Mouse (Mus musculus): ENCODE results near the gene Odf3b.

Gene Odf3b

DNA sequence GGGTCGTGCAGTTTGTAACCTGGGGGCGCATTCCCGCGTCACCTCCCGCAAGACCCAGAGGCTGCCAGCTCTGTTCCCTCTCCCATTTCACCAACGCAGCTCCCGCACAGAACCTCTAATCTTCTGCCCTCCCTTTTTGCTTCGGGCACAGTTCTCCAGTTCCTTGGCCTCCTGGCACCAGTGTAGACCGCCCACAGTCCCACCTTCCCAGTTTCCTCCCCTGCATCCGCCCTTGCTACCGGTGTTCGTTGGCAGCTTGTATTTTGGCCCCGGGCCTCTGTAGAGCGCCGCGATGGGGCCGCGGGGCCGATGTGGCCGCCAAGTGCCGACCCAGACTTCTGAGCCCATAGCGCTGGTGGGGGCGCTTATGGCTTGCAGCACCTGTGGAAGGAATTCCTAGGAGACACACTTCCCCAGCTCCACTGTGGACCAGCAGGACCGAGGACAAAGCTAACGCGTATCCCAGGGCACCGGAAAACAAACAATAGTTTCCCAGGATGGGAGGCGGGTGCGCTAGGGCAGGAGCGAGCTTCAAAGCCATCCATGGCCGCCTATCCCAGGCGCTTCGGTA lies at the start of gene Odf3b:
TSS of gene Odf3b (minus strand) at position 452 of the 571 bp plus-strand sequence.
- DNase-seq (ENCODE audit: low spot score): peak; percentile 42

GRCm38 (mm10) chr15:89428136-89428790 lies 49.2 kb upstream of the Odf3b start:
- DNase-seq (ENCODE audit: low spot score): no peak

- no peak for DNase-seq (ENCODE audit: low spot score)
Measured at GRCm38 (mm10) chr15:89426716-89427115, 47.6 kb upstream of the Odf3b start.

DNA sequence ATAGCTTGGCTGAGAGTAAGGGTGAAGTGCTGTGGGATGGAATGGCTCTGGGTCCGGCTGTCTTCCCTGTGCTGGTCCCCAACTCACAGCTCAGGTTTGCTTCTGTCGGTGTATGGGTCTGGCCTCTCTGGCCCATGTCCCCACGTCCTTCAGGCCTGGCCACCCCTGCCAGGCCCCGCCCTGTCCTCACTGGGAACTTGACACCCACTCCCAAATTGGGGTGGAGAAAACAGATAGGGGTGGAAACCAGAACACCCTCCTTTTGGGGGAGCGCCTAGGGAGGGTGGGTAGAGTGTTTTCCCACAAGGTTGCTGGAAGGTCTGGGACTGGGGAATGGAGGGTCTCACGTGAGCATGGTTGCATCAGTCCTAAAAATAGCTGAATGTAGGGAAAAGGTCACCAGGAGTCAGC lies 46.6 kb upstream of the Odf3b start, which contains the start of gene Cpt1b:
TSS of gene Cpt1b (minus strand) at position 153 of the 411 bp plus-strand sequence.
- DNase-seq (ENCODE audit: low spot score): no peak

GRCm38 (mm10) chr15:89424621-89425020 lies 45.5 kb upstream of the Odf3b start:
- no peak for DNase-seq (ENCODE audit: low spot score)

- no peak for DNase-seq (ENCODE audit: low spot score)
Measured at GRCm38 (mm10) chr15:89421938-89422337, 42.9 kb upstream of the Odf3b start.

DNA sequence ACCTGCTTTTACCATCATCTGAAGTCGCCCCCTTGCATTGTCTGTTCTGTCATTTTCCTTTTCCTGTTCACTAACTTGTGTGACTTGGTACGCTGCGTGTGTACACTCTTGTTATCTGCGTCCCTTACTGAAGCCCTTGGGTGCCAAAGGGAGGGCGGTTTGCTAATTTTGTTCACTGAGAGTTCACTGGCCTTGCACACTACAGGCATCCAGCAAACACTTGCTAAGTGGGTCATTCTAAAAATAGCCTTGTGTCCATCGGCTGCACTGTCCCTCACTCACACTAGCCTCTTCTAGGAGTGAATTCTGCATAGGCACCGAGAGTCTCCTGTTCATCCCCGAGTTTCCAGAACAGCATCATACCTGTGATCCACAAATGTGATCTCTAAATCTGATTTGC lies 36.2 kb upstream of the Odf3b start:
- no peak for DNase-seq (ENCODE audit: low spot score)

GRCm38 (mm10) chr15:89410118-89410517 lies 31.0 kb upstream of the Odf3b start, which contains the start of gene Syce3:
Syce3 (minus strand) TSS chr15:89410503.
- no peak for DNase-seq (ENCODE audit: low spot score)

DNA sequence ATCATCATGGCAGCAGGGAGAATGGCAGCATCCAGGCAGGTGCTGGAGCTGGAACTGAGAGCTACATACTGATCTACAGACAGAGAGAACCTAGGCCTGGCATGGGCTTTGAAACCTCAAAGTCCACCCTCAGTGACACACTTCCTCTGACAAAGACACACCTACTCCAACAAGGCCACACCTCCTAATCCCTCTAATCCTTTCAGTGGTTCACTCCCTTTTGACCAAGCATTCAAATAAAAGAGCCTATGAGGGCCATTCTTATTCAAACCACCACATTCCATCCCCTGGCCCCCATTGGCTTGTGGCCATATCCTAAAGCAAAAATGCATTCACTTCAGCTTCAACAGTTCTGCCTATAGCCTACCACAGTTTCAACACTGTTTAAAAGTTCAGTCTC lies 27.6 kb upstream of the Odf3b start:
- no peak for DNase-seq (ENCODE audit: low spot score)

- DNase-seq (ENCODE audit: low spot score): no peak
Measured at GRCm38 (mm10) chr15:89404831-89405623, 25.9 kb upstream of the Odf3b start.

DNA sequence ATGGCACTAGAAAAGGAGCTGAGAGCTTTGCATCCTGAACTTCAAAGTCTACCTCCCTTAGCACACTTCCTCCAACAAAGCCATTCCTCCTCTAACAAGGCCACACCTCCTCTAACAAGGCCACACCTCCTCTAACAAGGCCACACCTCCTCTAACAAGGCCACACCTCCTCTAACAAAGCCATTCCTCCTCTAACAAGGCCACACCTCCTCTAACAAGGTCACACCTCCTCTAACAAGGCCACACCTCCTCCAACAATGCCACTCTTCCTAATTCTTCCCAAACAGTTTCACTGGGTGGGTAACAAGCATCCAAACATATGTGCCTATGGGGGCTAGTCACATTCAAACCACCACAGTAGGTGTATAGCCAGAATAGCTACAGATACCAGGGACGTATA lies 23.4 kb upstream of the Odf3b start:
- no peak for DNase-seq (ENCODE audit: low spot score)

GRCm38 (mm10) chr15:89399716-89400115 lies 20.6 kb upstream of the Odf3b start:
- DNase-seq (ENCODE audit: low spot score): no peak

DNA sequence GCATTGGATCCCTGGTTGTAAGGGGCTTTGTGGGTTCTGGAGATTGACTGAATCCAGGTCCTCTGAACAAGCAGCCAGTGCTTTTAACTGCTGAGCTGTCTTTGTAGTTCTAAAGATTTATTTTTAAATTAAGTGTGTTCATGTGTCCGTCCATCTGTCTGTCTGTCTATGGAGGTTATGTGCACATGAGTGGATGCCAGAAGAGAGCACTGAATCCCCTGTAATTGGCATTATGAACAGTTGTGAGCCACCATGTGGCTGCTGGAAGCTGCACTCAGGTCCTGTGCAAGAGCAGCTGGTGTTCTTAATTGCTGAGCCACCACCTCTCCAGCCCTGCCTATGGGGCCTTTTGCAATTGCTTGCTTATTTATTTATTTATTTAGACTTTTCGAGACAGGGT lies 19.1 kb upstream of the Odf3b start:
- DNase-seq (ENCODE audit: low spot score): no peak

DNA sequence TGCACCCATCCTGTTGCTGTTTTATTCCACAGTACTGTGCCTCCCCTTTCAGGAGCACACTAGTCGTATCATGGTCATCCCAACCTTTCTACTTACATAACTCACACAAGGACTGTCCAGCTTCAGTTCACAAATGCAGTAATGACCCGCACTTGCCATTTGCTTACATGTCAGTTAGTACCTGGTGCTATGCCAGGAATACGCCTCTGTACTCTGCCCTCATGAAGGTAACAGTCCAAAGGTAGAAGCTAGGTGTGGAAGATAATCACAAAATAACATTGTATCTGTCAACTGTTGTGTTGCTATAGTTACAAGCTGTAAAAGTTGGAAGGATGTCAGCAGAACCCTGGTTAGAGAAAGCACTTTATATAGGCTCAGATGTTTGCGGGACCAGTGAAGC lies 17.8 kb upstream of the Odf3b start:
- no peak for DNase-seq (ENCODE audit: low spot score)

DNA sequence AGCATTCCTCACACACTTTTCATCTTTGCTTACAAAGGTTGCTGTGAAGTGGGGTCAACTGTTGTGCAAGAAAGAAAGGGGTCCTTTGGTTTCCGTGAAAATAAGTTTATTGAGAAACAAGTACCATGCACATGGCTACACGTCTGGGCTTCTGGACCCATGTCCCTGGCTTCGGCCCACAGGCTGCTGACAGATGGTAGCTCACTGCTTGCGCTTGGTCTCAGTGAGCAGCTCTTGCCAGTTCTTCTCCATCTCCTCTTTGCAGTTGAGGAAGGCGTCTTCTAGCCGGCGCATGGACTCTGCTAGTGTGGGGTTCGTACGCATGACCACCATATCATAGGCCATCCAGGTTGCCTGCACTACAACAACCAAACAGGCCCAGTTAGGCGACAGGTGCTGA lies 11.0 kb upstream of the Odf3b start:
- DNase-seq (ENCODE audit: low spot score): no peak

GRCm38 (mm10) chr15:89387127-89387526 lies 8.0 kb upstream of the Odf3b start:
- DNase-seq (ENCODE audit: low spot score): no peak

GRCm38 (mm10) chr15:89384617-89385016 lies 5.5 kb upstream of the Odf3b start, which contains the start of gene Klhdc7b:
Klhdc7b (plus strand) TSS chr15:89384917.
- no peak for DNase-seq (ENCODE audit: low spot score)

DNA sequence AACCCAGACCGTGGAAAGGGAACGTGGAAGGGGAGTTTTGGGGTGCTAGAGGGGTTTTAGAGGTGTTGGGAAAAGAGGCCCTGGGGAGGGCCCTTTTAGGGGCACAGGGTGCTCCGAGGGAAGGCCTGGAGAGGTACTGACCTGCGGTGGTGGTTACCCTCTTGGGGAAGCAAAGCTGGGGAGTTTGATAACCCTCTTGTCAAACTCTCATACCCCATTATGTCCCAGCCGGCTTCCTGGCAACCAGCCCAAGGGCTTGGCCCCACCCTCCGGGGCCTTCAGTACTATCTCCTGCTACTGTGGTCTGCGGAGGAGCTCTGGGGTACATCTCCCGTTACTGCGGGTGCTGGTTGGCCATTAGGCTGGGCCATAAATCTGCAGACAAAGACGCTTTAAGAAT lies 347 bp upstream of the Odf3b start:
- no peak for DNase-seq (ENCODE audit: low spot score)

- DNase-seq (ENCODE audit: low spot score): no peak
Measured at GRCm38 (mm10) chr15:89377938-89378828, 899 bp downstream of the Odf3b start.

DNA sequence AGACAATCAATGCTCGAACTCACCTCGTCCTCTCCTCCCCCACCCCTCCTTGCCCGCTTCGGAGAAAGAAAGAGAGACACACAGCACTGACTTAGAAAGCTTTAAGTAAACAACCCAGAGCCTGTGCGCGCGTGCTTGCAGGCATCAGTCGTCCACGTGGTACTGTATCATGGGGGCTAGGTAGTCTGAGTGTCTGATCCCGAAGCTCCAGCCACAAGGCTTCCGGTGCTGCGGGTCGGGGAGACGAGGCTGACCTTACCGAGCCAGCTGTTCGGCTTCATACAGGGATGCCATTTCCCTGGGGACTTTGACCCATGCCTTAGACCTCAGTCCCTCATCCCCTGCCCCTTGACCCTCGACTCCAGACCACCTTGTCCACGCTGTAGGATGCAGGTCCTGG lies 1.7 kb downstream of the Odf3b start:
- DNase-seq (ENCODE audit: low spot score): no peak

- DNase-seq (ENCODE audit: low spot score): no peak
Measured at GRCm38 (mm10) chr15:89376957-89377356, 2.1 kb downstream of the Odf3b start, which contains the start of gene Tymp. Tymp (minus strand) TSS chr15:89377039.

DNA sequence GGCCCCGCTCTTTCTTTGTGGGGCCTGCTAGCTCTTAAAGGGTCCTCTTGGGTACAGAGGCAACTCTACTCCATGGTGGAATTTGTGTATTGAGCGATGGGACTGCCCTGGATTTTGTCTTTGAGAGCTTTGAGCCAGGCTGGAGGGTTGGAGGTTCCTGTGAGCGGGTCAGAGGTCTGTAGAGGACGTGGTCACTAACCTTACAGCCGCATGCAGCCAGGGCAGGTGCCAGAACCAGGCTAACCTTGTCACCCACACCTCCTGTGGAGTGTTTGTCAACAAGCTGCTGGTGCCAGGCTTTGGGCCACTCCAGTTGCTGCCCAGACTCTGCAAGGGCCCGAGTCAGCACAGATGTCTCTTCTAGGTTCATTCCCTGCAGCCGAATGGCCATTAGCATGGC lies 3.0 kb downstream of the Odf3b start:
- no peak for DNase-seq (ENCODE audit: low spot score)
